Mouse (Mus musculus): ENCODE measurements at regions not wholly inside any gene's neighbourhood (a gene's known extent, or its start where the extent isn't known, plus 50 kb on each side); places are given as distances from the start of the nearest gene placed in this dataset.

DNA sequence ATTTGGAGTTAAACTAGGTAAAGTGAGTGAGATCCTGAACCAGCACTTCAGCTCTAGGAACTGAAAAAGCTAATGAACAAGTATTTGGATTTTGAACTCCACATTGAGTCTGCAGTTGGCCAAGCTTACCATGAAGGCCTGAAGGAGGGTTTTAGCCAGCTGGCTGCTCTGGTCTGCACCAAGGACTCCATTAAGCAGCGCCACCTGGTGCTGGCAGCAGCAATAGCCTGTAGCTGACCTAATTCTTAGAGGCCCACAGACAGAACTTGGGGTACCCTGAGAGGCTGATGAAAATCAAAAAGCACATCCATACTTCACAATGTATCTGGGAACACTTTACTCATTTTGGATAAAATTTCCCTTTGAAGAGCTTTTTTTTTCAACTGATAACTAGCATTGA is 683.2 kb upstream of the BB014433 start:
- TF ChIP-seq CTCF (IDR thresholded peaks at IDR 0.05) (peak; percentile 63), EP300 (IDR thresholded peaks at IDR 0.05) (no peak)

All from lung, postnatal 0 days (tissue).